Comparison of ENCODE assay signal across 8 mouse cellular contexts in the genomic region with DNA sequence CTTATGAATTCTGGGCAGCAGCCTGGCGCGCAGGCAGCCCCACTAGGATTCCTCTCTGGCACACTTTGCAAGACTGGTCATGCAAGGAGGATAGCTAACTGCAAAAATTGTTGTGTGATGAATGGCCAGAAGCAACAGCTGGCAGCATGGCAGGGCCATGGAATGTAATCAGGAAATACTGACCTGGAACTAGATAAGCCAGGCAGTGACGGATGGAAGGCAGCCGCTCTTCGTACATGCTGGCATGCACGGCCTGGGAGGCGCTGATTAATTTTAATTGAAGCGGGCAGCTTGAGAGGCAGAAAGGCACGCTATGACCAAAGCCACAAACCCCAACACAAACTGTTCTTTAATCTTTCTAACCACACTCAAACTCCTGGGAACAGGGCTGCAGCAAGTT. TPM values are rescaled to one million over a fixed set of nuclear protein-coding genes. Genes with fewer than 3 reads are reported as not detected.
DNase-seq lines count a peak whose midpoint lies in the region; ATAC-seq lines count a peak whose summit lies in the region.

No protein-coding gene starts in this region.

- H3K27ac ChIP-seq in limb, embryonic 13.5 days, result no peak overlapping the region
- H3K27ac ChIP-seq in neural tube, embryonic 15.5 days (replicated peaks), result no peak overlapping the region

- H3K4me1 ChIP-seq in limb, embryonic 13.5 days, result peaks cover 15% of the 10 kb centered on the region
- H3K4me1 ChIP-seq in neural tube, embryonic 15.5 days, result peaks cover 15% of the 10 kb centered on the region

- H3K27me3 ChIP-seq in limb, embryonic 13.5 days, result no peaks in the 10 kb centered on the region
- no peaks in the 10 kb centered on the region for H3K27me3 ChIP-seq in neural tube, embryonic 15.5 days (replicated peaks)

- peak; percentile 43 to 80 for DNase-seq in adrenal gland, adult (ENCODE audit: inconsistent age in 2 of 2, low spot score in 1 of 2)
- no peak for DNase-seq in adrenal gland, postnatal 4 days (ENCODE audit: low spot score in 2 of 2)
- peak; percentile 46 to 51 for DNase-seq in adrenal gland, postnatal 36 days
- DNase-seq in heart, postnatal 10 days, result peak; percentile 70 to 71
- no peak for DNase-seq in left cerebral cortex, postnatal 10 days (ENCODE audit: extremely low spot score in 1 of 2, low spot score in 2 of 2)
- DNase-seq in spleen, adult 12 weeks (ENCODE audit: low spot score), result no peak

- ATAC-seq in limb, embryonic 13.5 days (ENCODE audit: low FRiP score, low read depth), result peak; percentile 15; the same call in 1 of the 2 replicates
- peak; percentile 55 for ATAC-seq in neural tube, embryonic 15.5 days (ENCODE audit: low FRiP score)

- H3K36me3 ChIP-seq in limb, embryonic 13.5 days, result no peaks in the 10 kb centered on the region
- no peaks in the 10 kb centered on the region for H3K36me3 ChIP-seq in neural tube, embryonic 15.5 days

- H3K4me3 ChIP-seq in limb, embryonic 13.5 days, result no peak overlapping the region
- H3K4me3 ChIP-seq in neural tube, embryonic 15.5 days (replicated peaks), result no peak overlapping the region

- peak overlapping the region; percentile 19; the same call in 1 of the 2 replicates for H3K9ac ChIP-seq in limb, embryonic 13.5 days
- H3K9ac ChIP-seq in neural tube, embryonic 15.5 days (replicated peaks), result no peak overlapping the region

- H3K9me3 ChIP-seq in limb, embryonic 13.5 days, result no peaks in the 10 kb centered on the region
- H3K9me3 ChIP-seq in neural tube, embryonic 15.5 days (replicated peaks), result no peaks in the 10 kb centered on the region

- 45% methylated on average over 9 of the region's 9 CpGs for WGBS in limb, embryonic 13.5 days
- 44% methylated on average over 9 of the region's 9 CpGs for WGBS in neural tube, embryonic 15.5 days

- intact Hi-C loops in heart, postnatal 10 days (cut with DNase I), result no loop called here
- intact Hi-C loops in left cerebral cortex, postnatal 10 days (cut with DNase I), result no loop called here

- H3K4me2 ChIP-seq in limb, embryonic 13.5 days (replicated peaks), result peak overlapping the region; percentile 31; the same call in 1 of the 2 replicates
- no peak overlapping the region for H3K4me2 ChIP-seq in neural tube, embryonic 15.5 days

RNA-seq across cellular contexts. Expression of a gene that starts 13.8 kb away (rescaled TPM):
- total RNA-seq in adrenal gland, postnatal 4 days (2021), result 10 to 100 TPM; 86.4 to 89.8 TPM
- 10 to 100 TPM; 58.5 to 63.3 TPM for total RNA-seq in adrenal gland, postnatal 36 days (2021)
- 100 to 1,000 TPM; 146 to 167 TPM for total RNA-seq in heart, postnatal 10 days (2021)
- 54.5 and 58.7 TPM in 2 replicates for polyA plus RNA-seq in limb, embryonic 13.5 days (2015; fragmentation: Nextera tagmentation; extraction: Ambion mirVana)
- polyA plus RNA-seq in neural tube, embryonic 15.5 days (2015; fragmentation: Nextera tagmentation; extraction: Ambion mirVana), result 59.1 and 64.5 TPM in 2 replicates
- 10 to 100 TPM; 92.6 to 93.4 TPM for total RNA-seq in left cerebral cortex, postnatal 10 days (2021)

Comparison
In these comparisons a context has a peak if more than half of its experiments do, and no peak if none do; other contexts are left out.
1. DNase-seq: peak in adrenal gland, adult (2 of 2), adrenal gland, postnatal 36 days (2 of 2) and heart, postnatal 10 days (2 of 2); none in adrenal gland, postnatal 4 days (0 of 2), left cerebral cortex, postnatal 10 days (0 of 2) and spleen, adult 12 weeks (single experiment).